Mouse (Mus musculus): ENCODE measurements around the gene Rdh1. TPM values are rescaled to one million over a fixed set of nuclear protein-coding genes. Genes with fewer than 3 reads are reported as not detected.
A peak's percentile ranks its signal among the peaks of the same experiment; 100 is the strongest.

Rdh1 gene
- polyA plus RNA-seq (2012; rRNA removed), result 0.11 and 0.12 TPM in 2 replicates
- 0.08 TPM in 1 of 2 replicates, not detected in the other for polyA plus RNA-seq (2014; fragmentation: Nextera tagmentation; extraction: Ambion mirVana)

GRCm38 (mm10) chr10:127759181-127760110, at the start of gene Rdh1, which contains the start of gene Rdh16f1:
TSS of gene Rdh1 (plus strand) at chr10:127759721.
TSS of gene Rdh16f1 (plus strand) at chr10:127759787.
- ATAC-seq (ENCODE audit: low FRiP score, low read depth) (no peak), DNase-seq (ENCODE audit: low spot score) (no peak)
- Histone ChIP-seq H3K9me3 (ENCODE audit: control insufficient read depth, low read length) (no peaks in the 10 kb centered on the region), H3K4me2 (replicated peaks; ENCODE audit: low read depth, low read length, severe bottlenecking) (no peak within 1 kb of the TSS), H3K36me3 (ENCODE audit: control insufficient read depth, insufficient read depth, low read length) (no peaks in the 10 kb centered on the region), H3K4me1 (ENCODE audit: control insufficient read depth, insufficient read depth, low read length) (no peaks in the 10 kb centered on the region; the same call in 1 of the 2 replicates), H3K27me3 (ENCODE audit: control insufficient read depth, insufficient read depth, low read length) (no peaks in the 10 kb centered on the region), H3K27ac (replicated peaks; ENCODE audit: low read depth, low read length) (no peak within 1 kb of the TSS), H3K9ac (ENCODE audit: low read depth, low read length, severe bottlenecking) (no peak within 1 kb of the TSS), H3K4me3 (replicated peaks; ENCODE audit: low read length) (no peak within 1 kb of the TSS)
- TF ChIP-seq POLR2A (IDR thresholded peaks at IDR 0.05; ENCODE audit: borderline replicate concordance, extremely low read depth, insufficient read depth, insufficient read length), result no peak
- 50% methylated on average over 9 of the region's 9 CpGs for WGBS

- Histone ChIP-seq H3K9me3 (ENCODE audit: control insufficient read depth, low read length) (no peaks in the 10 kb centered on the region), H3K9ac (ENCODE audit: low read depth, low read length, severe bottlenecking) (no peak overlapping the region), H3K4me1 (ENCODE audit: control insufficient read depth, insufficient read depth, low read length) (no peaks in the 10 kb centered on the region; the same call in 1 of the 2 replicates), H3K27ac (replicated peaks; ENCODE audit: low read depth, low read length) (no peak overlapping the region), H3K4me3 (replicated peaks; ENCODE audit: low read length) (no peak overlapping the region), H3K36me3 (ENCODE audit: control insufficient read depth, insufficient read depth, low read length) (no peaks in the 10 kb centered on the region), H3K4me2 (replicated peaks; ENCODE audit: low read depth, low read length, severe bottlenecking) (no peak overlapping the region), H3K27me3 (ENCODE audit: control insufficient read depth, insufficient read depth, low read length) (no peaks in the 10 kb centered on the region)
- WGBS, result 80% methylated on average over 13 of the region's 13 CpGs
- no peak for TF ChIP-seq POLR2A (IDR thresholded peaks at IDR 0.05; ENCODE audit: borderline replicate concordance, extremely low read depth, insufficient read depth, insufficient read length)
- ATAC-seq (ENCODE audit: low FRiP score, low read depth) (no peak), DNase-seq (ENCODE audit: low spot score) (no peak)
These were observed 49.2 kb upstream of the Rdh1 start for GRCm38 (mm10) chr10:127710331-127710730.

- no peak overlapping the region for H3K4me3 ChIP-seq (replicated peaks; ENCODE audit: low read length)
- ATAC-seq (ENCODE audit: low FRiP score, low read depth) (no peak), DNase-seq (ENCODE audit: low spot score) (no peak)
- whole genome bisulfite sequencing, result 49% methylated on average over 6 of the region's 6 CpGs
- no peak overlapping the region for H3K27ac ChIP-seq (replicated peaks; ENCODE audit: low read depth, low read length)
- H3K4me2 ChIP-seq (replicated peaks; ENCODE audit: low read depth, low read length, severe bottlenecking), result no peak overlapping the region
- H3K27me3 ChIP-seq (ENCODE audit: control insufficient read depth, insufficient read depth, low read length), result no peaks in the 10 kb centered on the region
- no peaks in the 10 kb centered on the region for H3K9me3 ChIP-seq (ENCODE audit: control insufficient read depth, low read length)
- no peaks in the 10 kb centered on the region; the same call in 1 of the 2 replicates for H3K4me1 ChIP-seq (ENCODE audit: control insufficient read depth, insufficient read depth, low read length)
- H3K9ac ChIP-seq (ENCODE audit: low read depth, low read length, severe bottlenecking), result no peak overlapping the region
- TF ChIP-seq POLR2A (IDR thresholded peaks at IDR 0.05; ENCODE audit: borderline replicate concordance, extremely low read depth, insufficient read depth, insufficient read length), result no peak
- no peaks in the 10 kb centered on the region for H3K36me3 ChIP-seq (ENCODE audit: control insufficient read depth, insufficient read depth, low read length)
These were observed 46.8 kb upstream of the Rdh1 start for GRCm38 (mm10) chr10:127712736-127713135.

GRCm38 (mm10) chr10:127721671-127722418, 37.7 kb upstream of the Rdh1 start:
- Histone ChIP-seq H3K4me3 (replicated peaks; ENCODE audit: low read length) (no peak overlapping the region), H3K9ac (ENCODE audit: low read depth, low read length, severe bottlenecking) (peak overlapping the region; percentile 32), H3K4me1 (ENCODE audit: control insufficient read depth, insufficient read depth, low read length) (no peaks in the 10 kb centered on the region), H3K27ac (replicated peaks; ENCODE audit: low read depth, low read length) (no peak overlapping the region), H3K9me3 (ENCODE audit: control insufficient read depth, low read length) (no peaks in the 10 kb centered on the region), H3K27me3 (ENCODE audit: control insufficient read depth, insufficient read depth, low read length) (0 out of 2 replicates have a peak, but pooled peaks cover 9% of the 10 kb centered on the region), H3K36me3 (ENCODE audit: control insufficient read depth, insufficient read depth, low read length) (no peaks in the 10 kb centered on the region), H3K4me2 (replicated peaks; ENCODE audit: low read depth, low read length, severe bottlenecking) (peak overlapping the region; percentile 31)
- DNase-seq (ENCODE audit: low spot score) (no peak), ATAC-seq (ENCODE audit: low FRiP score, low read depth) (no peak)
- 14% methylated on average over 20 of the region's 20 CpGs for WGBS
- no peak for TF ChIP-seq POLR2A (IDR thresholded peaks at IDR 0.05; ENCODE audit: borderline replicate concordance, extremely low read depth, insufficient read depth, insufficient read length)

- no peak within 1 kb of the TSS for H3K9ac ChIP-seq (ENCODE audit: low read depth, low read length, severe bottlenecking)
- 0 out of 2 replicates have a peak, but pooled peaks cover 9% of the 10 kb centered on the region for H3K27me3 ChIP-seq (ENCODE audit: control insufficient read depth, insufficient read depth, low read length)
- H3K27ac ChIP-seq (replicated peaks; ENCODE audit: low read depth, low read length), result no peak within 1 kb of the TSS
- ATAC-seq (ENCODE audit: low FRiP score, low read depth) (no peak), DNase-seq (ENCODE audit: low spot score) (no peak)
- no peak within 1 kb of the TSS for H3K4me2 ChIP-seq (replicated peaks; ENCODE audit: low read depth, low read length, severe bottlenecking)
- TF ChIP-seq POLR2A (IDR thresholded peaks at IDR 0.05; ENCODE audit: borderline replicate concordance, extremely low read depth, insufficient read depth, insufficient read length), result no peak
- 77% methylated on average over 3 of the region's 3 CpGs for WGBS
- H3K4me3 ChIP-seq (replicated peaks; ENCODE audit: low read length), result no peak within 1 kb of the TSS
- no peaks in the 10 kb centered on the region for H3K9me3 ChIP-seq (ENCODE audit: control insufficient read depth, low read length)
- H3K36me3 ChIP-seq (ENCODE audit: control insufficient read depth, insufficient read depth, low read length), result no peaks in the 10 kb centered on the region
- no peaks in the 10 kb centered on the region for H3K4me1 ChIP-seq (ENCODE audit: control insufficient read depth, insufficient read depth, low read length)
These were observed 35.3 kb upstream of the Rdh1 start, which contains the start of gene Tac2 for GRCm38 (mm10) chr10:127724178-127724577. TSS of gene Tac2 (plus strand) at chr10:127724478.

Measured in limb, embryonic 14.5 days (tissue).